Mouse (Mus musculus) layer of hippocampus, postnatal 25 days (tissue): ENCODE measurements around the gene Mgat5b. TPM values are rescaled to one million over a fixed set of nuclear protein-coding genes. Genes with fewer than 3 reads are reported as not detected.

Experiments used
- DNase-seq, 2 experiments: peaks; one replicate each; pipeline ENCODE4 v3.0.0; 2022; ENCODE audit warnings: mixed read lengths in 2 of 2, low spot score in 1 of 2; ENCODE audit errors: extremely low spot score in 1 of 2
- total RNA-seq, 2 experiments: library from RNA; stranded (reverse); gene quantifications; 2 replicates each; pipeline ENCODE4 v1.2.3; 2021

Gene Mgat5b
- total RNA-seq, 2 experiments from 2014 or later: 46.1 to 48.1 TPM

DNA sequence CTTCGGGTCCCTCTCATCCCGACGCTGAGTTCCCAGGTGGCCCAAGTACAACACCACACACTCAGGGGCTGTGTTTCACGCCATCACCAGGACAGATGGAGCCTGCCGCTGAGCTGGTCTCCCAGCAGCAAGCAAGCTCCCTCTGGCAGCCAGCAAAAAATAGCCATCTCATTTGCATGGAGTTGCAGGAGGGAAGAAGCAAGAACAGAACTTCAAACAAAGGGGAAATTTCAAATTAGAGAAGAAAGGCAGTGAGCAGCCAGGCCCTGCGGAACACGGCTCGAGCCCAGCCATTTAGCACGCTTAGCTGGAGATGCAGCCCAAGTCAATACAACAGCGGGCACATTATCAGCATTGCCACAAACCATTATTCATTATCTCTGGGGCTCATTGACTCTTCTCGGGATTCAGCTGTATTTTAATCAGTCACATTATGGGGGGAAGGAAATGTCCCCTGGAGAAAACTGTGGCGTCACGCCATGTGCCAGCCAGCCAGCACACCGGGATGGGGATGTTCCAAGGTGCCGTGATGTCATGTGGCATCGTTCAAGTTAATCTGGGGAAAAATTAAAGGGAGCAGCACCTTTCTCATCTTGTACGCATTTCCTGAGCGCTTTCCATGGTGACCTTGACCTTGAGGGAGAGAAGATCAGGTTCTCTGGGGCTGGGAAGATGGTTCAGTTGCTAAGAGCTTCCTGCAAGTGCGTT, 110.4 kb downstream of the Mgat5b start:
- DNase-seq: peak in 1 of 2 experiments; percentile 24

DNA sequence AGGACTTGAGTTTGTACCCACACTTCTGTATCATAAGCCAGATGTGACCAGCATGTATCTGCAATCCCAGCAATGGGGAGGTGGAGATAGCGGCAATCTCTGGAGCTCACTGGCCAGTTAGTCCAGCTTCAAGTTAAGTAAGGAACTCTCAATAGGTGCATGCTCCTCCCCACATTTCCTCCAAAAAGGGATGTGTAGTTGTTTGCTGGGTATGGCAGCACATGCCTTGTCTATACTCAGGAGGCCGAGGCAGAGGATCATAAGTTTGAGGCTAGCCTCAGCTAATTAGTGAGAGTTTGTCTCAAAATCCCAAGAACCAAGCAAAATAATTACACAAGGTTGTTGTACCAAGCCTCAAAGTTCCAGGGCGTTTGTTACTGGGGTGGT, 110.9 kb downstream of the Mgat5b start:
- DNase-seq: no peak

GRCm38 (mm10) chr11:117030018-117030417, 111.4 kb downstream of the Mgat5b start:
- no peak for DNase-seq

- DNase-seq: no peak
Measured at GRCm38 (mm10) chr11:117030471-117031101, 111.9 kb downstream of the Mgat5b start.

- DNase-seq: no peak
Measured at GRCm38 (mm10) chr11:117031249-117031648, 112.6 kb downstream of the Mgat5b start.

- DNase-seq: no peak
Measured at GRCm38 (mm10) chr11:117035661-117036336, 117.1 kb downstream of the Mgat5b start.

Other genes with a start within 250 kb of the Mgat5b start
- gene St6galnac1, start 143.4 kb upstream of the Mgat5b start, total RNA-seq: not detected
- 10 to 100 TPM; 16.8 to 21.2 TPM for gene Mxra7, start 90.8 kb upstream of the Mgat5b start, total RNA-seq
- gene Mettl23, start 75.6 kb upstream of the Mgat5b start, total RNA-seq: 10 to 100 TPM; 23.8 to 29.5 TPM
- gene Jmjd6, start 75.4 kb upstream of the Mgat5b start, total RNA-seq: 10 to 100 TPM; 30.3 TPM
- 10 to 100 TPM; 35.8 to 49.4 TPM for gene Mfsd11, start 66.4 kb upstream of the Mgat5b start, total RNA-seq
- 100 to 1,000 TPM; 156 to 162 TPM for gene Srsf2, start 65.8 kb upstream of the Mgat5b start, total RNA-seq
- 100 to 1,000 TPM; 216 to 234 TPM for gene Sec14l1, start 196.3 kb downstream of the Mgat5b start, total RNA-seq